Mouse (Mus musculus): ENCODE results near the gene Fkbp5. TPM values are rescaled to one million over a fixed set of nuclear protein-coding genes. Genes with fewer than 3 reads are reported as not detected.

Fkbp5 gene
- polyA plus RNA-seq, 1 experiment, result 13.5 TPM

- no peak for DNase-seq (ENCODE audit: low spot score)
Measured at GRCm38 (mm10) chr17:28523355-28524008, 6.2 kb upstream of the Fkbp5 start.

DNA sequence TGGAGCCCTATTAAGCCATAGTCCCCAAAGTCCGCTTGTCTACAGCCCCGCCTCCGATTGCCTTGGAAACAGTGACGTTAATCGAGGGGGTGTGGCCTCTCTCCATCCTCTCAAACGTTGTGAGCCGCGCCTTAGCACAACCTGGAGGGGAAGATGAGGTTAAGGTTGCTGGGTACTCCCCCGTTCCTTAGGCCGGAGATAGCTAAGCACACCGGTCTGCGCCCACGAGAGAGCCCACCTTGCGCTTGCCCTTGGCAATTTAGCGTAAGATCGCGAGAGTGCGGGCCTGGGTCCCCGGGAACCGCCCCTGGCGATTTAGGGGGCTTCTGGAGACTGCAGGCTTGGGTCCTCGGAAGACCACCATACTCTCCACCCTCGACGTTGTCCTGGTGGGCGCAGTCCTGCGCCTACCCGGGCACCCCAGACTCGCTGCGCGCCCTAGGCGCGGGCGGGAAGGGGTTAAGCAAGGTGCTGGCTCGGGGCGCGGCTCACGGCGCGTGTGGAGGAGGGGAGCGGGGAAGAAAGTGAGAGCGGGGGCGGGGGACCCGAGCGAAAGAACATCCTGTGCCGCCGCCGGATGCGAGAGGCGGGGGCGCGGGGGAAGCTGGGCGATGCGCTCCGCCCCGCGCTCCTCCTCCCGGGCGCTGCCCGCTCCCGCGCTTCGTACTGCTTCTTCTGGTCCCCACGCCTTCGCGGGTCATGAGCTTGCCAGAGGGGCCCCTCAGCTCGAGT is 5.5 kb upstream of the Fkbp5 start:
- peak; percentile 78 for DNase-seq (ENCODE audit: low spot score)

GRCm38 (mm10) chr17:28521920-28522319 is 4.6 kb upstream of the Fkbp5 start:
- DNase-seq (ENCODE audit: low spot score), result no peak

GRCm38 (mm10) chr17:28521071-28521726 is 3.9 kb upstream of the Fkbp5 start:
- no peak for DNase-seq (ENCODE audit: low spot score)

DNA sequence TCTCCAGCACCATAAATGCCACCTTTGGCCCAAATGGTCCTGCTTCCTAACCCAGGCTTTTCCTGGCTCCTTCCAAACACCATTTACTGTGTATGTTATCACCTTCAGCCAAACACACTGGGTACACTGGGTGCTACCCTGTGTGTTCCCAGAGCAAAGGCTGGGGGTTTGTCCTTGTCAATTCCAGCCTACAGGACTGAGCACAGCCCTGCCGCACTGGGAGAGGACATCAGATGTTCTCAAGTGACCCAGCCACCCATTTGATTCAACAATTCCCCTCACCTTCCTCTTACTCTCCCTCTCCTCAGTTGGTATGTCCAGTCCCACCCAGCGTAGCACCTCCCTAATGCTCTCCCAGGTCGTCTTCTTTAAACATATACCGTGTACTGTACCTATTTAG is 3.2 kb upstream of the Fkbp5 start:
- DNase-seq (ENCODE audit: low spot score), result no peak

GRCm38 (mm10) chr17:28519827-28520226 is 2.5 kb upstream of the Fkbp5 start:
- DNase-seq (ENCODE audit: low spot score), result no peak

- no peak for DNase-seq (ENCODE audit: low spot score)
Measured at GRCm38 (mm10) chr17:28518615-28519071, 1.3 kb upstream of the Fkbp5 start.

- peak; percentile 82 for DNase-seq (ENCODE audit: low spot score)
Measured at GRCm38 (mm10) chr17:28517956-28518614, 758 bp upstream of the Fkbp5 start.

GRCm38 (mm10) chr17:28516881-28517280 is 446 bp downstream of the Fkbp5 start:
- no peak for DNase-seq (ENCODE audit: low spot score)

DNA sequence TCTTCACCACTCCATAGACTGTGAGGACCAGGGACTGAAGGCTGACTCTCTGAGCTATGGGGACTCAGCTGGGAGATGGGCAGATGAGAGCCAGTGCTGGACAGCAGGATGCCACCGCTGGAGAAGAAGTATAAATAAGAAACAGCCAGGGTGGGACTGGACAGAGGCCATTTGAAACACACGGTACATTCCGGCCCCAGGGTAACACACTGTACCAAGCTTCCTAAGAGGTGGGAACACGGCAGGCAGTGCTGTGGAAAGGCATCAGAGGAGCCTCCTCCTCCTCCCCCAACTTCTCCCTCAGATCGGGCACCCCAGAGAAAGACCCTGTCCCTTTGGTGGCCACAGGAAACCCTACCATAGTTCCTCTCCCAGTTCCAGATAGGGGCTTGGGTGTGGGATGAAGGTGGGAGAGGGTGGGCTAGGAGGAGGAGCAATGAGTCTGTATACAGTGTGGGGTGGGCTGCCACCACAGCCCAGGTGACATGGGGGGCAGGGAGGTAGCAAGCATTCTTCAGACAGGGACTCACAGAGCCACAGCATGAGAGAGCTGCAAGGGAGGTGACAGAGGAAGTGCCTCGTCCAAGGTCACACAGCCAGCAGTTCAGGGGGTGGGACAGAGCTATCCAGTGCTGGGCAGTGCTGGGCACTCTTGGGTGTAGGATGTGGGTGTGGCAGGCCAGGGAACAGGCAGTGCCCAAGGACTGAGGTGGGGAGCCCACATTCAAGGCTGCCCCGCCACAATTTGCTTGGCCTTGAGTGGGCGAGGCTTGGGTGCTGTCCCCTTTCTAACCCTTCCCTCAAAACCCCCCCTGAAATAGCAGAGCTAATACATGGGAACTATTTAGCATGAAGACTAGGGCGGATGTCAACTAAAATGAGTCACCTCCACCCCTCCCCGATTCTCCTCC is 1.6 kb downstream of the Fkbp5 start:
- DNase-seq (ENCODE audit: low spot score), result no peak

DNA sequence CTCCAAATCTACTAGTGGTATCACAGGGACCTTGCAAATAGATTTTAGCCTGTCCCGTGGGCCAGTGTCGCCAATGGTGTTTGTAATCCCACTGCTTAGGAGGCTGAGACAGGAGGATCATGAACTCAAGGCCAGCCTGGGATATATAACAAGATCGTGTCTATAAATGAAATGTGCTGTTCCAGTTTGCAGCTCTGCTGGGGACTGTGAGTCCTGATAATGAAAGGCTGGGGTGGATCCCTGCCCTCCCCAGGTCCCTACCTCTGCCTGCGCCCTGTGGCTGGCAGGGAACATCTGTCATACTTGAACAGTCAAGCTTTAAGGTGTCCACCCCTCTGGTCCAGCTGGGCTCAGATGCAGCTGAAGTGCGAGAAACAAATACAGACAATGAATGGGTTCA is 2.8 kb downstream of the Fkbp5 start:
- DNase-seq (ENCODE audit: low spot score), result no peak

DNA sequence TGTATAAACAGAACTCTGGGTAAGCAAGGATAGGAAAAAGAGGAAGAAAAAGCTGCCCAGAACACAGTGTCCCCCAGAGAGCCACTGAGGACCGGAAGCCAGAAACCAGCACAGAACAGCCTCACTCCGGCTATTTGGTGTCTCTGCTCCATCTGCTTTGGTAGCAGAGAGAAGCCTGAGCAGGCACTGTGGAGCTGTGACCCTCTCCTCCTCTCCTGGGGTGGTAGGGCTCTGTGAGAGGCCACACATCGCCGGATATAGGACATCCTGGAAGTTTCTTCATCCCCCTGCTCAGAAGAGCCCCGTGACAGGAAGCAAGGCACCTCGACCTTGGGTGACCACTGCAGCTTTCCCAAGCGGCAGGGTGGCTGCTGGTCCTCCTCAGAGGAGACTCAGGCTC is 3.5 kb downstream of the Fkbp5 start:
- DNase-seq (ENCODE audit: low spot score), result no peak

DNA sequence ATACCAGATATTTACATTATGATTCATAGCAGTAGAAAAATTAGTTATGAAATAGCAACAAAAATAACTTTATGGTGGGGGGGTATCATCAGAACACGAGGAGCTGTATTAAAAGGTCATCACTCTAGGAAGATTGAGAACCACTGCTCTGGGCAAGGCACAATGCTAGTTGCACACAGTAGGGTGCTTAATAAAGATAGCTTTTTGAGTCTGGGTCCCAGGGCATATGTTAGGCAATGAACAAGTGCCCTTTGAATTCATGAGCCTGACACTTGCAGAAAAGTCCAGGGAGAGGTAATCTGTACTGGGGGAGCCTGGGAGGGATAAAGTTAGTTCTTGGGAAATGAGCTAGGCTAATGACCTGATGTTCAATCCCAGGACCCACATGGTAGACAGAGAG is 4.0 kb downstream of the Fkbp5 start:
- no peak for DNase-seq (ENCODE audit: low spot score)

- peak; percentile 49 for DNase-seq (ENCODE audit: low spot score)
Measured at GRCm38 (mm10) chr17:28512696-28513095, 4.6 kb downstream of the Fkbp5 start.

DNA sequence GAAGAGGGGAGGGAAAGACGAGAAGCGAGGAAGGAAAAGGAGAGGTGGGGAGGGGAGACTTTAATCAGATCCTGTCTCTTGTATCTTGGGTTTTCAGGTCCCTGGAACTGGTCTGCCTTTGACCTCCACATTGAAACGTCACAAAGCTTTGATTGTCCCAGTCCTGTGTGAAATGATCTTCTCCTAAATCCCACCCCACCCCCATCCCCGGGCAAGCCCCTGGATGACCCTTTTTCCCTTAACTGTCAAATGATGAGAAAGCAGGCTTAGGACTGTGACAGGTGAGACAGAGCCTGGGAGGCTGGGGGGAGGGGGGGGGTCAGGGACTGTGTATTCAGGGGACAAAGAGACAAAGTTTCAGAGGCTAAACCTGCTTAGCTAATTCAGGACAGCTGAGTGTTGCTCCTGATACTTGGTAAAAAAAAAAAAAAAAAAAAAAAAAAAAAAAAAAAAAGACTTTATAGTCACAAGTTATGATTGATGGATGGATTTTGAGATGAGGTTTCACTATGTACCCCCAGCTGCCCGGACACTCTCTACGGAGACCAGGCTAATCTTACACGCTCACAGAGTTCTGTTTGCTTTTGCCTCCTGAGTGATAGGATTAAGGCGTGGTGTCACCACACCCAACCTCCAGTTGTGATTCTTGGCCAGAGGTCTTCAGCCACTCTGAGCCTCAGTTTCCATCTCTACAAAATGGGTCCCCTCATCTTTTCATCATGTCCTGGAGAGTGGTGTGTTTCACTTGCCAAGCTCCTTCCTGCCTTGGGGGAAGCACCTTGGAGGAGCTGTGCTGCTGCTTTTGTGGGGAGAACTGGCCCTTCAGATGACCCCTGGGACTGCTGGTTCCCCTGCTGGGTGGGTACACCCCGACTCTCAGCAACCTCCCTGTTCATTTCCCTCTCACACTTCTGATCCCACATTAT is 5.4 kb downstream of the Fkbp5 start:
- DNase-seq (ENCODE audit: low spot score), result no peak

DNA sequence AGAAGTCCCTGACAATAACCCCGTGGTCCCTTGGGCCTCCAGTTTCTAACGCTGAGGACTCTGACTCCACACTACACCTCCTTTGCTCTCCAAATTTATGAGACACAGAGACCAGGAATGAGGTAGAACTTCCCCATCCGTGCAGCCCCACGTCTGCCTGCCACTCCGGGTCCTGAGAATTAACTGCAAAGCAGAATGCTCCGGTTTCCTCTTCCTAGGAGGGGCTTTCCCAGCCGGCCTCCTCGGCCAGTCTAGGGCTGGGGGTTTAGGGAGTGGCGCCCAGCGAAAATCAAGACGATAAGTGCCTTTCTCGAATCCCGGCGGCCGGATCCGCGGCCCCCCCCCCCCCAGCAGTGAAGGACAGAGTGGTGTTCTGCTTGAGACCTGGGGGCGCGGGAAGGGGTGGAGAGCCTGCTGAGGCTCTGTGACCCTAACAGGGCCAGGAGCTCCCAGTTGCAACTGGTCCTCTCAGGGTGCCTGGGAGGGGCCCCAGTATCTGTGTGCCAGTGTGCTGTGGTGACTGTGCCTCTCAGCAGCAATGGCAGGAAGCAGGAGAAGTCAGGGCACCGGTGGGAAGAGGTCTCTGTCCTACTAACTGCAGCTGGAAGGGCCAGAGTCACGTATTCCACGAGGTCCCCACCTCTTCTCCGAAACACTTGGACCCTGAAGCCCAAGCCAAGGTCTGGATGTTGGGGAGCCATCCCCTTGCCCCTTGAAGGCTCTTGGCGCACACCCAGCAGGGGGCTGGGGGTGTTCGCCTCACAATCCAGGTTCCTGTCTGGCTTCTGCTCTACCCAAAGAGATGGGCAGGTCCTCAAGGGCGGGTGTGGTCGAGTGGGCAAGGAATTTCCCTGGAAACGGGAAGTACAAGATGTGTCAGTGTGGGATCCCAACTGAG is 6.6 kb downstream of the Fkbp5 start:
- DNase-seq (ENCODE audit: low spot score), result no peak

GRCm38 (mm10) chr17:28507496-28507895 is 9.8 kb downstream of the Fkbp5 start:
- DNase-seq (ENCODE audit: low spot score), result no peak

GRCm38 (mm10) chr17:28506895-28507294 is 10.4 kb downstream of the Fkbp5 start:
- DNase-seq (ENCODE audit: low spot score), result no peak

GRCm38 (mm10) chr17:28505591-28505990 is 11.7 kb downstream of the Fkbp5 start:
- no peak for DNase-seq (ENCODE audit: low spot score)
